Mouse (Mus musculus): ENCODE results near the gene Gtdc1.

Gene Gtdc1

DNA sequence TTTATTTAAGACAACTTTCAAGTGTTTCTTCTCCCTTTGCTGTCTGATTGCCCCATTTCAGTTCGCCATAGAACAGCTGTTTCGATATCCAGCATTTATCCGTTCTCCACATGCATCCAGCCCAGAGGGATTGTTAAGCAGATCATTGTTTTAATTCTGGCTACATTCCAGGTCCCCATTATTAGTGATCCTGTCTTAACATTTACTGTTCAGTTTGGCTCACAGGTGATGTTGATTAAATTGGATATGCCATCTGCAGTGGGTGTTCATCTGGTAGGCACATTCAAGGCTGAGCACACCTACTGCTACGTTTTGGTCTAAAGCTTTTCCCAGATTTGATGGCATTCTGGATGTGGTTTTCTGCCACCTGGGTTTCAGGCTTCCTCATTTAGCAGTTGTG lies 409.4 kb downstream of the Gtdc1 start:
- no peak for DNase-seq
